Mouse (Mus musculus) spleen, adult 12 weeks (tissue): ENCODE data around the gene C530008M17Rik.
A peak's percentile ranks its signal among the peaks of the same experiment; 100 is the strongest.

Experiments
- DNase-seq: peaks from one replicate; pipeline ENCODE4 v3.0.0; 2022; ENCODE audit warnings: low spot score

The C530008M17Rik gene

DNA sequence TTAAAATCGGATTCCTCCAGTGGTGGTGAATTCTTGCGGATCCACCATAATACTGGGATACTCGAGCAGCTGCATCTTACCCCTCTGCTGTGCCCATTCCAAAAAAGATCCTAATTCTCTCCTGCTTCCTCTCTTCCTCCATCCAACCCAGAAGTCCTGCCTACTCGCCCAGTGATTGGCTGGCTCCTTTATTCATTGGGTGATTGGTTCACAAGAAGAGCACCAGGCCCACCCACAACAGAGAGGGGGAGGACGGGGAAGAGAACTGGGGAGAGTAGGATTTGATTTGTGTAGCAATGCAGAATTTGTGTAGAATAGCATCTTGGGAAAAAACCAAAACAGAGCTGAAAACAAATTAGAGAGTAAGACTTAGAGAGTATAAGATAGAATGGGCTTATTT, 180.7 kb downstream of the C530008M17Rik start:
- DNase-seq, result no peak

DNA sequence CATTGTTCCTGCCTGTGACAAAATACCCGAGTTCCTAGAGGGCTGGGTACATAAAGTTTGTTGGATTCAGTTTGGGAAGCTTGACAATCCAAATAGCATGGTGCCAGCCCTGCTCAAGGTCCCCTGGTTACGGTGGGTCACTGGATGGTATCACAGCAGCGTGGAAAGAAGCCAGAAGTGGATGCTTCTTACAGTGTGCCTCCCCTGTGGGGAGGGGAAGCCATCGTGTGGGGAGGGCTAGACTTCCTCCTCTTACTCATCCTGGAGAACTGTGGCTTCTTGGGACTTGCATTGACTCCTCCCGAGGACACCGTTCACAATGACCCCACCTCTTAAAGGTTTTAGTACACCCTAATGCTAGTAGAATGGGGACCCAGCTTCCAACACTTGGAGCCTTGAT, 183.5 kb downstream of the C530008M17Rik start:
- DNase-seq, result no peak

DNA sequence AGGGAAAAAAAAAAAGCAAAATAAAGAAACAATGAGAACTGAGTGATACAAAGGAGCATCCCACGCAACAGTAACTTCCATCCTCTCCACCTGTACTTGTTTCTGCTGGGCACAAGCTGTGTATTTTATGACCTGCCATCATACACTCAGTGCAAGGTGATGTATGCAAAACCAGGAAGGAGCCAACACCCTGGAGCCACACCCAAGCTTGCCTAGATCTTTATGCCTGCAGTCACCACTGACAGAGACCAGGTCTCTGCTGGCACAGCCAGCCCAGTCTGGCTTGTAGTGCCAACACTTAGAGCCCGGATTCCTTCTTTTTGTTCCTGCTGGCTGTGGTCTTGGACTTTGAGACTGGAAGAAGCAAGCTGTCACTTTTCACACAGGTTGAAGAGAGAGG, 185.5 kb downstream of the C530008M17Rik start:
- DNase-seq, result no peak

DNA sequence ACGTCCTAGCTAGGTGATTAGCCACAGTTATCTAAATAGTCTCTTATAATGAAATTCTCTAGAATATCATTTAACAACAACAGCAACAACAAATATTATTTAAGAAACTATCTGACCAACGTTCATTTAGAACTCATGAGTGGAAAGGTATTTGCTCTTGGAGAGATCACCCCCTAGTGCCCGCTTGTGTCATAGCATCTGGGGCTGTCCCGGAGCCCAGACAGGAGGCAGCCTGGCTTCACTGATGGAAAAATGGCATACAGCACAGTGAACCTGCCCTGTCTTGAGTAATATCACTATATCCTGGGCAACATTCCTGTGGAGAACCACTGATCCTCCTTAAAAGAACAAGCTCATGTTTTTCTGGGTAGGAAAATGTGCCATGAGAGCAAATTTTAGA, 187.1 kb downstream of the C530008M17Rik start:
- DNase-seq, result peak; percentile 38

DNA sequence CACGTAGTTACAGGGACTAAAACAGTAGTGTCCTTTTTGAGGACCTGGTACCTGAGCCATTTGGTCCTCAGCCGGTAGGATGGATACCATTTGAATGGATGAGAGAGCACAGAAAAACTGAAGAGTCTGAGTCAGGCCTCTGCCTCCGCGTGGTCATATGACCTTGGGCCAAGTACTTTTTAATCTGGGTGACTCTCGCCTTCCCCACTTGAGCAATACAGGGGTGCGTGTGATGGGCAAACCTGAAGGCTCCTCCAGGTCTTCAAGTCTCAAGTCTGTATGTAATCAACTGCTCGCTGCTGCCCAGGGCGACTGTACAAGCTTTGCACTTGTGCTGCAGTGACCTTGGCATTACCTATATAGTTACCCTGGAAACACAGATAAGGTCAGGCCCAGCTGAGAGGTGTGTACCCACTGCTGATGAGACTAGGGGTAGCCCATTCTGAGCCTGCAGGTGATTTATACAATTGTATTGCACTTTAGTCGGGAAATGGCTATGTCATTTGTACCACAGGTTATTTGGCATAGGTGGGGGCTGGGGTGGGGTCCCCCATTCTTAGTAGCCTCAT, 187.6 kb downstream of the C530008M17Rik start:
- DNase-seq, result no peak

DNA sequence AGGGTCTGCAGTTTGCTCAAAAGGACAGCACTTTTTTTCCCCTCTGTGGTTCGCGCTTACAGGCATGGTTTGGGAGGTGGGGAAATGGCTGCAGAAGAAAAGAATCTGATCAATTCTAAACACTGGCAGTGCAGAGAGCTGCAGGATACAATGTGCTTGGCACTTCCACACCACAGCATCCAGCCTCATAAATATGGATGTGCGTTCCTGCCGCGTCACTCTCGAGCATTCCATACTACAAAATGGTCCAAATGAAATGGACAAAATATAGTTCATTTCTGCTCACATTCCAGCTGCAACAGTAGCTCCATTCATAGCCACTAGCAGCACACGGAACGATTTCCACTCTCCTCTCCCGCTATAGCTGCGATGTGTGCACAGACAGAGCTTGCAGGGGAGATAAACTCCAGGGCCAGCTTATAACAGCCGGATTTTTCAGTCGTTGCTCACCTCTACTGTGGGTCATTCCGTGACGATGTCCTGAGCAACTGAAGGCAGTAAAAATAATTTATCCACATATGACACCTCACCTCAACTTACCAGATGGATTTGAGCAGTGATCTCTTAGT, 188.4 kb downstream of the C530008M17Rik start:
- no peak for DNase-seq

DNA sequence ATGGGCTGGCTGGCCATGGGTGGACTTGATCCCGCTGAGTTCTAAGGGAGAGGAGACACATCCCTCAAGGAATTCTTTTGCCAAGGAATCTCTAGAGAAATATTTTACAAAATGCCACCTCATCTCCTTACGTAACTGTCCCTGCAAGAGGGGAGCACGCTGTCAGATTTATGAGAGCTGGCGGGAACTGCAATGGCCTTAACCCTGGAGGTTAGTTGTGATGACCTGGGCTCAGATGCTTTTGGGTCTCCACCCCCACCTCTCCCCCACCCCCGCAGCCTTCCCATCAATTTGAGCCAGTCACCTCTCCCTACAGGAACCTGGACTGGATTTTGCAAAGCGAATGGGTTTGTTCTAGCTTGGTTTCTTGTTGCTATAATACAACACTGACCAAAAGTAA, 190.8 kb downstream of the C530008M17Rik start:
- DNase-seq, result no peak

DNA sequence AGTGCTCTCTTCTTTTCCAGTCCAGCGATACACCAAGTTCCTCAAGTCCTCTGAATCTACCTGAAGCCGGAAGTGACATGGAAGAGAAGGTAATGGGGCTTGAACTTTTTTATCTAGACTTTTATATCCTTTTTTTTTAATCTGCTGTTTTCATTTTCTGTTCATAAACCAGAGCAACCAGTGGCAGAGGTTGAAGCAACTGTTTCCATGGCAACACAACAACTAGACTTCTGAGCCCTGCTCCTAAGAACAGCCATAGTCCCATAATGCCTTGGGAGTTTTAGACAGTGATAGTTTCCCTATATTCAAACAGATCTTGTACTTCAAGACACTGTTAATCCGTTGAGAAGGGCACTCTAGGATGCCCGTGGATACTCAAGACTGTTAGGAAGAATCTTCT, 195.0 kb downstream of the C530008M17Rik start:
- no peak for DNase-seq

DNA sequence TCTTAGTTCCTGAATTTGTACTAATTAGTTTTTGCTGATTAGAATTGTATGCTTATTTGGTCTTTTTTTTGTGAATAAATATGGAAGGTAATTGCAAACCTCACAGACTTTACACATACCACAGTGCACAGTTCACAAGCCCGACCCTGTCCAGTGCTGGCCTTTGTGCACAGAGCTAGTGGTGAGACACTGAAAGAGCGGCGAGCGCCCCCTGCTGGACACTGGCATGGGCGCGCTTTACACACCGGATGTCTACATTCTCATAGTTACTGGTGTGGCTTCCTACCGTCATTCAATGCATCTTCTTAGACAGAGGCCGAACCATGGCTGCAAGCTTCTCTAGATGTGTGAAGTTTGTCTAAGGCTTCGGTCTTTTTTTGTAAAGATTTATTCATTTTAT, 197.2 kb downstream of the C530008M17Rik start:
- peak; percentile 66 for DNase-seq

DNA sequence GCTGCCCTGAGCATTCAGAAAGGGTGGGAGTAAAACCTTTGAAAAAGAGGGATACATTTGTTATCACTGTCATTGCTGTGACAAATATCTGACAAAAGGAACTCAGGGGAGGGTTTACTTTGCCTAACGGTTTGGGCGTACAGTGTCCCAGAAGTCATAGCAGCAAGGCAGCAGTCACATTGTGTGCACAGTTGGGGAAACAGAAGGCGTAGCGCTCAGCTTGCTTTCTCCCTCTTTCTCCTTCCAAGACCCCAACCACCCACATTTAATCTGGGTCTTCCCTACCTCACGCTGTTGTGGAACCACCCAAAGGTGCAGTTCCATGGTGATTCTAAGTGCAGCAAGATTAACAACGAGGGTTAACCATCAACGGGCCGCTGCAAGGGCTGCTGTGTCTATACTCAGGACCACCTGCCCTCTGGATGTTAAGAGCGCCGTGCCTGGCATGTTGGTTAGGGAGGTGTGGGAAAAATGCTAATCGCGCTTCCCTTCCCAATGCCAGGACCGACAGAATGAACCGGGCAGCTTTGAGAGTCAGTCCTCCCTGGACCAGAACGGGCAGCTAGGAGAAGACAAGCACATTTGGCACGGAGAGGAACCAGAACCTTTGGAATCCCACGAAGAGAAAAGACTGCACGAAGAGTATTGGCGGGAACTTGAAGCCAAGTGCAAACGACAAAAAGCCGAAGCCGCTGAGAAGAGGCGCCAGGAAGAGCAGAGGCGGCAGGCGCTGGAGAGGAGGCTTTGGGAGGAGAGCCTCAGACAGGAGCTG, 199.7 kb downstream of the C530008M17Rik start:
- DNase-seq, result no peak

DNA sequence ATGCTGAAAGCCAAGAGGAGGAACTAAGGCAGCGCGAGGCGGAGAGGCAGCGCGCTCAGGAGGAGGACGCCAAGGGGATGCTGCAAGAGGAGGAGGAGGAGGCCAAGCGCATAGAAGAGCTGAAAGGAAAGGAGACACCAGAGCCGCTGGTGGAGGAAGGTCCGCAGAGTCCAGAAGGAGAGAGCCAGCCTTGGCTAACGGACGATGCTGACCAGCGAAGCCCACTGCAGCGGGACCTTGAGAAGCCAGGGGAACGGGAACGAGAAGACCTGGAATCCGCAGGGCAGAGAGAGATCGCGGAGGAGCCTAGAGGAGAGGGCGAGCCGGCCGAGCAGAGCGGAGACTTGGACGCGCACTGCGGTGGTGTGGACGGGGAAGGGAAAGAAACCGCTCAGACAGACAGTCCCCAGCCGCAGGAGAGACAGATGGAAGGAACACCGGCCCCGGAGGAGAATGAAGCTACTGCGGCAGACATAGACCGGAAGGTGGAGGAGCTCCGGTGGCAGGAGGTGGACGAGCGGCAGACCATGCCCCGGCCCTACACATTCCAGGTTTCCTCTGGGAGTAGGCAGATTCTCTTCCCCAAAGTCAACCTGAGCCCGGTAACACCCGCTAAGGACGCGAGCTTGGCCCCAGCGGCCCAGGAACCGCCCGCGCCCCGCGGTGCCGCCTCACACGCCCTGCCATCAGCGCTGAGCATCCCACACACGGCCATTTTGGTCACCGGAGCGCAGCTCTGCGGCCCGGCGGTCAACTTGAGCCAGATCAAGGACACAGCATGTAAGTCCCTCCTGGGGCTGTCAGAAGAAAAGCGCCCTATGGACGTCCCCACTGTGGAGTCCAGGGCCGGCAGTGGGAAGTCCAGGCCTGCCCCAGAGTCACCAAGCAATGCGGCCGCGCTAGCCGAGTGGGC, 201.0 kb downstream of the C530008M17Rik start:
- DNase-seq, result no peak

DNA sequence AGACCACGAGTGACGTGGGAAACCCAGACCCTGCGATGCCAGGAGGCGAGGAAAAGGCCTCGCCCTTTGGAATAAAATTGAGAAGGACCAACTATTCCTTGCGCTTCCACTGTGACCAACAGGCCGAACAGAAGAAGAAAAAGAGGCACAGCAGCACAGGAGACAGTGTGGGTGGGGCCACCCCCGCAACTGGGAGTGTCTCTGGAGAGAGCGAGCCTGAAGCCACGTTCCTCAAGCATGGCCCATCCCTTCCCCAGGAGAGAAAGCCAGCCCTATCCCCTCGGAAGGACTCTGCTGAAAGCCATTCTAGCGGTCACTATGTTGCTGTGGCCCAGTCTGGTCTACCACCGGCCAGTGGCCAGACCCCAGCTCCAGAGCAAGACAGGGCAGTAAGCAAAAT, 202.1 kb downstream of the C530008M17Rik start:
- no peak for DNase-seq

DNA sequence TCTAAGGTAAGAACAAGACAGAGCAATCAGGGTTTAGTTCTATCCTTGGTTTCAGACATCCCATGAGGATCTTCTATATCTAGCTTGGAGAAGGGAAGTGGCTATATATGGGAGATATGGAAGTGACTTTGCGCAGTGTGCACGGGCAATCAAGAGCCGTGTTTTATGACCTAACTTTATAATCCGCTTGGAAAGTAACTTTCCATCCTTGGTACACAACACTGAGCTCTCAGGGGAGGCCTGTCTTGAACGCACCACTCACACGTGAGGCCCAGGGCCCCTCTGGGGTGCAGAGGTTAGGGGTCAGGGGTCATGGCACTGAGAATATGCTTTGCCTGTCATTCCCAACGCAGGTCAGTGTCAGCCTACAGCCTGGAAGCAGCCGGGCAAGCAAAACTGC, 210.5 kb downstream of the C530008M17Rik start:
- no peak for DNase-seq

DNA sequence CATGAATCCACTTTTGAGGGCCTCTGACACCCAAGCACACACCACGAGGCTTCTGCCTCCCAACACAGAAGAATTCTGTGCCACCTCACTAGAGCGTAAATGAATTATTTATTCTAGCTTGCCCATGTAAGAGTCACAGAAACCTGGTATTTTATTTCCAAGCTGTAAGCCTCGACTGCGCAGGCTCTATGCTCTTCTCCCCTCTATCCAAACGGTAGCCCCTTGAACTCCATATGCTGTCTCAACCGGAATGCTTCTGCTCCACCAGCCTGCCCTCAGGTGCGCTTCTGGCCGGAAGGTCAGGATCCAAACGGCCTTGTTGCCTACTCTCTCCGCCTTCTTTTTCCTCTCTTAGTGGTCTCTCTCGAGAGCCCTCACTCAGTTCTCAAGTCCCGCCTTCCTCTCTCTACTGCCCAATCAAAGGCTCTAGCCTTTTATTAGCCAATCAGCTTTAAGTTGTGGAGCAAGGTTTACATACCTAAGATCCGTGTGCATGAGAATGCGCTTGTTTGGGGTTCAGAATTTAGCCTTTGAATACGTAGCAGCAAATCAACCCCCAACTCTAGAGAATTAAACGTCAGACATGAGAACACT, 212.5 kb downstream of the C530008M17Rik start:
- DNase-seq, result no peak

DNA sequence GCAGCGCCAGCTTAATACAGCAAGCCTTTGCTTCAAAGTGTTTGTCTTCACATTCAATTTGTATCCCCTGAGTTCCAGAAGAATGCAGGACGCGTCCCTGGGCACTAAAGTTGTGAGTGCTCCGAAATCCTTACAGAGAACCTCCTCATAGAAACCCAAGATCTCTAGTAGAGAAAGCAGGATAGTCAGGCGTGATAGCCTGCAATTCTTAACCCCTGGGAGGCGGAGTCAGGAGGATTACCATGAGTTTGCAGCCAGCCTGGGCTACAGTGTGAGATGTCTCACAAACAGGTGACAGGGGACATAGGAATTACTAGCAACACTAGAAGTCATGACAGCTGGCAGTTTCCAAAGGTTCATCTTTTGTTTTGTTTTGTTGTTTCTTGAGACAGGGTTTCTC, 213.2 kb downstream of the C530008M17Rik start:
- DNase-seq, result no peak

DNA sequence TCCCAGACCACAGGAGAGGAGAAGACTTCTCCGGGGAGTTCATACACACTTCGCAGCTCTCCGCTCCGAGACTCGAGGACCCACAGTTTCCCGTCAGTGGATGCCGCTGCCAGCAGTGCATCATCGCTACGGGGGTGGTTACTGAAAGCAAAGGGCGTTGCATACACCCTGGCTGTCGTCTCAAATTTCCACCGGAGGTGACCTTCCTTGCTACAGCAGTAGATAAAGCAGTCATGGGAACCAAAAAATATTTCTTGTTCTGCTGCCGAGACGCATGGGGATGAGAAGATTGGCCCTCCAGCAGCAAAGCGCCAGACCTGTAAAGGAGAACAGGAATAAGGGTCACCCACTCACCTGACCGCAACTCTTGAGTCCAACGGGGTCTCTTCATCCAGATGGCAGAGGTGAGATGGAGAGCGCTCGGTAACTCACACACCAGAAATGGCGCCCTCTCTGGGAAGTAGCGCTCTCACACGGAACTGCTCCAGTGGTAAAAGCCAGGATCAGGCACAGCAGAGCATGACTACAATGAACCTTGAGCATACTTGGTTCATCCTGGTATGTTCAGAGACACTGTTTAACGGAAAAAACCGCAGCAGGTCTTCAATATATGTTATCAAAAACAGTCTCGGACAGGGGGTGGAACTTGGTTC, 219.9 kb downstream of the C530008M17Rik start:
- no peak for DNase-seq

DNA sequence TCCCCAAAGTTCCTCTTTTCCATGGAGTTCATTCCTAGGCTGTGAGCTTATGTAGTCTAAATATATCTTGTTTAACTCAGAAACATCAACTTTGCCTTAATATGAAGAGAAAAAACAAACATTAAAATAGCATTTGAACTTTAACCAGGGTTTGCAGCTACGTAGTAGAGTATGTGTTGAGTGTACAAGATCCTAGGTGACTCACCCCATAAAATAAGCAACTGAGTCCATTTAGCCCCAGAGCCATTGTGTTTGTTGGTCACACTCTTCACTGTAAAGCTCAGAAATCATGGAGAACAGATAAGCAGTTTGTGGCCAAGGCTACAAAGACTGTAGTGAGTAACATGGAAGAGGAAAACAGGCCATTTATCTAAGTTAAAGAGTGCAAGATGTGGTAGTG, 227.8 kb downstream of the C530008M17Rik start:
- DNase-seq, result no peak

DNA sequence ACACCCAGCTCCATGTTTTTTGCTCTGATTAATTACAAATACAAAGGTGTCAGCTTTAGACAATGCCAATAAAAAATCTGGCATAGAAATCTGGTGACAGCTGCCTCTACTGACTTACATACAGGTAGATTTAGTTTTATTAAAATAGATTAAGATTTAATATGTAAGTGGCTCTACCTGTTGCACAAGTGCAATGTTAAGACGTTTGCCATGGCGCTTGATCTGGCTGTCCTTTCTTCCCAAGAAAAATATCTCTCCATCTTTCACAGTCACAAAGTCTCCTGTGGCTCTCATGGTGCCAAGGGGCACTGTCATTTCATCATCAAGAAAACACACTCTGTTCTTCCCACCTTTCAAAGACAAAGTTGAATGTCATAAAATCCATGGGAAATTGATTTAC, 230.7 kb downstream of the C530008M17Rik start:
- DNase-seq, result no peak

DNA sequence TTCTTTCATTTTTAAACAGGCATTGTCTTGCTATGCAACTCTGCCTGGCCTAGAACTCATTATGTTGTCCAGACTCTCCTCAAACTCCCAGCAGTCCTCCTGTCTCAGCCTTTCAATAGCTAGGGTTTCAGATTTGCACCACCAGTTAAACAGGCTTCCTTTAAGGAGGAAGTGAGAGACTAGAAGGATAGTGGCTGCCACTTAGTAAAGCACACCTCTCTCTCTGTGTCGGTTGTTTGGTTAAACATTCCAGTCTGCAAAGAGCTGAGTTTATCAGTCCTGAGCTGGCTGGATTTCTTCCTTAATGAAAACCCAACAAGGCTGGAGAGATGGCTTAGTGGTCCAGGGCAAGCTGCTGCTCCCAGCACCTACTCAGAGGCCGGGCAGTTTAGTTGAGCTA, 236.3 kb downstream of the C530008M17Rik start:
- no peak for DNase-seq

DNA sequence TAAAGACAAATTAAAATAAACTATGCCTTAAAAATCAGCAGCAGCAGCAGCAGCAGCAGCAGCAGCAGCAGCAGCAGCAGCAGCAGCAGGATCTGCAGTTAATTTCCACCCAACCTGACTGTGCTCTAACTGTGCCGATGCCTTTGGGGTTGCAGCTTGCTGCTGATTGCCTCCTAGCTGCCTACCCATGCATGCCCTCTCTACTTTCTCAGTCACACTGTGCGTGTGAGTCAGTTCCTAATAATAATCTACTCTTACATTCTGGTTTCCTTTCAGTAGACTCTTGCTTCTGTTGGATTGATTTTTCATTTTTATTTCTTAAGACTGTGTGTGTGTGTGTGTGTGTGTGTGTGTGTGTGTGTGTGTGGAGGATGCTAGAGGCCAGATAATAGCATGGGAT, 236.8 kb downstream of the C530008M17Rik start:
- DNase-seq, result no peak

DNA sequence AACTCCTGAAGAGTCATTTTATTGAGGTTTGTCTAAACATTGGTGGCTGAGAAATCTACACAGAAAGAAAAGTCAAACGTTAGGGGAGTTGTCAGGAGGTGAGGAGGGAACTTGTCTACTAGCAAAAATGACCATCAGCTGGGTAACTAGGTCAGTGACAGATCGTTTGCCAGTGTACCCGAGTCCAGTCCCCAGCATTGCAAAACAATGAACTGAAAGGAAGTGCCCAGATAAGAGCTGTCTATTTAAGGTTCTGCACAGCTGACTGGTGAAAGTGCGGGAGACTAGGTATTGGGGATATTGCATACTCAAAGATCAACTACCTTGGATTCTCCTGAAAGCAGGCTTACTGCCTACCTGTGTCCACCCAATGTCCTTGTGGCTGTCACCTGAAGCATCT, 245.8 kb downstream of the C530008M17Rik start:
- no peak for DNase-seq
